Mouse (Mus musculus): ENCODE data around the gene Fam102a. TPM values are rescaled to one million over a fixed set of nuclear protein-coding genes. Genes with fewer than 3 reads are reported as not detected.

Gene Fam102a
- total and polyA plus RNA-seq, 3 experiments, result 1.3 to 7.8 (median 3.8) TPM

GRCm38 (mm10) chr2:32530479-32530878 lies 4.7 kb upstream of the Fam102a start:
- no peak for DNase-seq (ENCODE audit: extremely low read depth)
- dilution Hi-C loops (cut with MboI; ENCODE audit: extremely low pct_ligation_motif_present, extremely low pct_unique_long_range_greater_than_20kb, low sequenced_read_pairs), result no loop called here
- TF ChIP-seq RAD21 (IDR thresholded peaks at IDR 0.05; ENCODE audit: low read depth, low read length), result no peak
- no peak for TF ChIP-seq RCOR1 (conservative IDR thresholded peaks at IDR 0.05; ENCODE audit: low read depth, low read length)
- no peak for TF ChIP-seq MAZ (IDR thresholded peaks at IDR 0.05; ENCODE audit: low read depth, low read length)
- TF ChIP-seq CHD2 (IDR thresholded peaks at IDR 0.05; ENCODE audit: low read length), result no peak
- TF ChIP-seq CTCF (conservative IDR thresholded peaks at IDR 0.05 in 1 of 2, IDR thresholded peaks at IDR 0.05 in 1 of 2; ENCODE audit: low read depth in 2 of 2, low read length in 2 of 2), result no peak
- TF ChIP-seq JUN (IDR thresholded peaks at IDR 0.05; ENCODE audit: insufficient read depth, low read depth, low read length), result no peak
- no peak for TF ChIP-seq E2F4 (IDR thresholded peaks at IDR 0.05; ENCODE audit: insufficient replicate concordance, low read depth, low read length)
- no peak for TF ChIP-seq MYC (IDR thresholded peaks at IDR 0.05; ENCODE audit: low read depth, low read length)
- TF ChIP-seq MEF2A (IDR thresholded peaks at IDR 0.05; ENCODE audit: borderline replicate concordance, low read depth, low read length), result no peak
- TF ChIP-seq ELF1 (IDR thresholded peaks at IDR 0.05; ENCODE audit: low read depth, low read length), result no peak
- no peak for TF ChIP-seq PAX5 (IDR thresholded peaks at IDR 0.05; ENCODE audit: low read length)
- TF ChIP-seq ZC3H11A (IDR thresholded peaks at IDR 0.05; ENCODE audit: low read depth, low read length), result no peak
- no peak for TF ChIP-seq USF1 (IDR thresholded peaks at IDR 0.05; ENCODE audit: low read depth, low read length)
- no peak for TF ChIP-seq ZNF384 (IDR thresholded peaks at IDR 0.05; ENCODE audit: low read depth, low read length)
- no peak overlapping the region for H3K27ac ChIP-seq (ENCODE audit: insufficient read depth, low read depth)
- H3K27me3 ChIP-seq (replicated peaks), result peaks cover 9% of the 10 kb centered on the region
- H3K4me3 ChIP-seq (replicated peaks in 1 of 3; ENCODE audit: low read depth in 2 of 3, low read length in 2 of 3, poor library complexity in 1 of 3), result no peak overlapping the region
- no peaks in the 10 kb centered on the region for H3K9me3 ChIP-seq (replicated peaks; ENCODE audit: low read length)
- no peak overlapping the region for H3K4me2 ChIP-seq (ENCODE audit: insufficient read depth, low read depth, poor library complexity, severe bottlenecking)
- no peak overlapping the region for H3K9ac ChIP-seq (ENCODE audit: insufficient read depth, low read depth)
- peaks cover 3 to 18% of the 10 kb centered on the region in 2 experiments; a peak in 3 of 4 replicates for H3K4me1 ChIP-seq (ENCODE audit: control insufficient read depth in 1 of 2, insufficient read depth in 2 of 2)
- no peaks in the 10 kb centered on the region for H3K36me3 ChIP-seq (replicated peaks in 1 of 2; ENCODE audit: control insufficient read depth in 1 of 2, insufficient read depth in 1 of 2, low read length in 1 of 2)
- H3K79me2 ChIP-seq (replicated peaks; ENCODE audit: control insufficient read depth, extremely low read depth, insufficient read depth, poor library complexity, severe bottlenecking), result no peaks in the 10 kb centered on the region
- in situ Hi-C loops (cut with MboI; ENCODE audit: low pct_ligation_motif_present, low pct_unique_long_range_greater_than_20kb, low sequenced_read_pairs), result no loop called here

DNA sequence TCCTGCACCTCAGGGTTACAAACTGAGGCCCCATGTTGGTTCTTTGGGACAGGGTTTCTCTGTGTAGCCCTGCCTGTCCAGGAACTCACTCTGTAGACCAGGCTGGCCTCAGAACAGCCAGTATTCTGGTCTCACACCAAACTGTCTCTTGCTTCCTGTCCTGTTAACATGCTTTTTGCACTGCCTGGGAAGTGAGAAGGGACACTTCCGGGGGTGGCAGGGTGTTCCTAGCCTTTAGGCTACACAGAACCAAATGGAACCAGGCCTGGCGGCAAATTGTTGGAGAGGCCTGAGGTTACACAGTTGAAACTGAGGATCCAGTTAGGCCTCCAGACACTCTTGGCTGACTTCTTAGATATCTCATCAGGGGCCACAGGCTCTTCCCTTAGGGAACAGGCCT lies 2.0 kb upstream of the Fam102a start:
- no peaks in the 10 kb centered on the region for H3K9me3 ChIP-seq (replicated peaks; ENCODE audit: low read length)
- H3K4me2 ChIP-seq (ENCODE audit: insufficient read depth, low read depth, poor library complexity, severe bottlenecking), result no peak overlapping the region
- DNase-seq (ENCODE audit: extremely low read depth), result no peak
- peaks cover 9% of the 10 kb centered on the region for H3K27me3 ChIP-seq (replicated peaks)
- H3K36me3 ChIP-seq (replicated peaks in 1 of 2; ENCODE audit: control insufficient read depth in 1 of 2, insufficient read depth in 1 of 2, low read length in 1 of 2), result no peaks in the 10 kb centered on the region
- no peak overlapping the region for H3K4me3 ChIP-seq (replicated peaks in 1 of 3; ENCODE audit: low read depth in 2 of 3, low read length in 2 of 3, poor library complexity in 1 of 3)
- H3K9ac ChIP-seq (ENCODE audit: insufficient read depth, low read depth), result no peak overlapping the region
- in situ Hi-C loops (cut with MboI; ENCODE audit: low pct_ligation_motif_present, low pct_unique_long_range_greater_than_20kb, low sequenced_read_pairs), result no loop called here
- dilution Hi-C loops (cut with MboI; ENCODE audit: extremely low pct_ligation_motif_present, extremely low pct_unique_long_range_greater_than_20kb, low sequenced_read_pairs), result no loop called here
- peaks cover 9 to 18% of the 10 kb centered on the region in 2 experiments for H3K4me1 ChIP-seq (ENCODE audit: control insufficient read depth in 1 of 2, insufficient read depth in 2 of 2)
- TF ChIP-seq NRF1 (IDR thresholded peaks at IDR 0.05; ENCODE audit: low read depth, low read length) (no peak), USF2 (conservative IDR thresholded peaks at IDR 0.05; ENCODE audit: low read depth, low read length) (no peak), KAT2A (IDR thresholded peaks at IDR 0.05; ENCODE audit: insufficient replicate concordance, low read length) (no peak), POLR2A (IDR thresholded peaks at IDR 0.05; ENCODE audit: low read depth, low read length) (no peak), CHD2 (IDR thresholded peaks at IDR 0.05; ENCODE audit: low read length) (no peak), POLR2AphosphoS2 (IDR thresholded peaks at IDR 0.05; ENCODE audit: low read depth, low read length) (no peak), MAZ (IDR thresholded peaks at IDR 0.05; ENCODE audit: low read depth, low read length) (no peak), ZMIZ1 (IDR thresholded peaks at IDR 0.05; ENCODE audit: low read depth, low read length) (no peak), JUN (IDR thresholded peaks at IDR 0.05; ENCODE audit: insufficient read depth, low read depth, low read length) (no peak)
- no peaks in the 10 kb centered on the region for H3K79me2 ChIP-seq (replicated peaks; ENCODE audit: control insufficient read depth, extremely low read depth, insufficient read depth, poor library complexity, severe bottlenecking)
- H3K27ac ChIP-seq (ENCODE audit: insufficient read depth, low read depth), result no peak overlapping the region

Measured in CH12.LX (cell line).